Mouse (Mus musculus) cortical plate, adult 2 months (tissue): ENCODE data around the gene Sec63.

Experiments
- CTCF ChIP-seq: fragments of 200-500 bp; IDR thresholded peaks from 2 replicates; pipeline ENCODE4 v1.5.1; 2011; ENCODE audit warnings: mild to moderate bottlenecking, control low read depth, low read length; ENCODE audit not compliant: insufficient read depth; ENCODE audit errors: extremely low read depth
- POLR2A ChIP-seq: fragments of 200-500 bp; IDR thresholded peaks from 2 replicates; pipeline ENCODE4 v1.6.1; 2011; ENCODE audit warnings: mild to moderate bottlenecking, low read length, control low read depth; ENCODE audit not compliant: insufficient read depth; ENCODE audit errors: extremely low read depth

GRCm38 (mm10) chr10:42869467-42869866 is 108.2 kb downstream of the Sec63 start:
- TF ChIP-seq CTCF (no peak), POLR2A (no peak)
